Mouse (Mus musculus): ENCODE results near the gene Ehmt2. TPM values are rescaled to one million over a fixed set of nuclear protein-coding genes. Genes with fewer than 3 reads are reported as not detected.

Ehmt2 gene
- polyA plus RNA-seq, 1 experiment = 104 TPM

DNA sequence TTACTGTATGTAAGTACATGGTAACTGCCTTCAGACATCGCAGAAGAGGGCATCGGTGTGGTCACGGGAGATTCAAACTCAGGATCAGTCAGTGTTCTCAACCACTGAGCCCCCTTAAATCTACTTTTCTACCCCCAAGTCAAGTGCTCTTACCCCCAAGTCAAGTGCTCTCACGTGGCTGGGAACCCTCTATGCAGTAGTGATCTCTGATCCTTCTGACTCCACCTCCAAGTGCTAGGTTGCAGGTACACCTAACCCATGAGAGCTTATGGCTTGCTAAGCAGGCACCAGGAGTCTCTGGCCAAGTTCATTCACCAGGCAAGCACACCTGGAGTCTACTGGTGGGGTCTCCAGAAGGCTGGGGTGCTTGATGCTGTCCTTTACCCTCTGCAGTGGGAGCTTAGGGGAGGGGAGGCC is 51.3 kb downstream of the Ehmt2 start:
- H3K4me3 ChIP-seq (replicated peaks; ENCODE audit: control insufficient read depth, low read depth, low read length) = no peak overlapping the region
- H3K27ac ChIP-seq (ENCODE audit: control insufficient read depth, insufficient read depth, low read depth, low read length, poor library complexity) = no peak overlapping the region
- no peak for TF ChIP-seq CTCF (IDR thresholded peaks at IDR 0.05; ENCODE audit: control insufficient read depth, insufficient read depth, low read length)
- WGBS = 62% methylated on average over 4 of the region's 4 CpGs
- H3K4me1 ChIP-seq (ENCODE audit: control insufficient read depth, insufficient read depth, low read length) = no peaks in the 10 kb centered on the region; the same call in 1 of the 2 replicates

DNA sequence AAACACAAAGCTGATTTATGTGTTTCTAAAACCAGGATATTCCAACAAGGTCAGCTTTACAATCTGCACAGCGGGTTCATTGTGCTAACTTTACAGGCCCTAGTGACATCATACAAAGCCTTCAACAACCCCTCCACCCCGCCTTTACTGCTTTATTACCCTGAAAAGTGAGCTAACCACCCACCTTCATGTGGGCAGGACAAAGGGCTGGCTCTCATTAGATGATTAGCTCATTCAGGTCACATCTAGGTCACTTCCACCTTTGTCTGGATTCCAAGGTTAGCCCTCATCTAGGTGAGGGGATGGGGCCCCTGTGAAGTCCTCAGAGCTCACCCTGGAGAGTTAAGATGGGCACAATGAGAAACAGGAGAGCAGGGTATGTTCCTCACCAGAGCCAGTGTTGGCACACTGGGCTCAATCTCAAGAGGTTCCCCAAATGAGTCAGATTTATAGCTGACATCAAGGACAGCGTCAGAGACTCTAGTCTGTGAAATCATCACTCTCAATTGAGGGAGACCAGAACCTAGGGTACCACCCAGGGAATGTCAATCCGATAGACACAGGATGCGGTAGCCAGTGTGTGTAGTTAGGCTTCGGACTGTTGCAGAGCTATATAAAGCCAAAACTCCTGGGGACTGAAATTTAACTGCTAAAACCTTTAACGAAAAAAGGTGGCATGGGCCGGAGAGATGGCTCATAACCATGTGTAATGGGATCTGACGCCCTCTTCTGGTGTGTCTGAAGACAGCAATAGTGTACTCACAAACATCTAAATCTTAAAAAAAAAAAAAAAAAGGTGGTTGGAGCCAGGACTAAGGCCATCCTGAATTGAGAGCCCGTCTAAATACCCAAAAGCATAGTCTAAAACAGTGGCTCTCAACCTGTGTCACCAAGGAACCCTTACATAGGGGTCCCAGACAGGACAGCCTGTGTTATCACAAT is 52.5 kb downstream of the Ehmt2 start:
- Histone ChIP-seq H3K4me1 (ENCODE audit: control insufficient read depth, insufficient read depth, low read length) (no peaks in the 10 kb centered on the region; the same call in 1 of the 2 replicates), H3K27ac (ENCODE audit: control insufficient read depth, insufficient read depth, low read depth, low read length, poor library complexity) (no peak overlapping the region), H3K4me3 (replicated peaks; ENCODE audit: control insufficient read depth, low read depth, low read length) (no peak overlapping the region)
- WGBS = 37% methylated on average over 10 of the region's 10 CpGs
- TF ChIP-seq CTCF (IDR thresholded peaks at IDR 0.05; ENCODE audit: control insufficient read depth, insufficient read depth, low read length) (no peak), POLR2A (IDR thresholded peaks at IDR 0.05; ENCODE audit: borderline replicate concordance, control insufficient read depth, low read depth, low read length) (no peak)

DNA sequence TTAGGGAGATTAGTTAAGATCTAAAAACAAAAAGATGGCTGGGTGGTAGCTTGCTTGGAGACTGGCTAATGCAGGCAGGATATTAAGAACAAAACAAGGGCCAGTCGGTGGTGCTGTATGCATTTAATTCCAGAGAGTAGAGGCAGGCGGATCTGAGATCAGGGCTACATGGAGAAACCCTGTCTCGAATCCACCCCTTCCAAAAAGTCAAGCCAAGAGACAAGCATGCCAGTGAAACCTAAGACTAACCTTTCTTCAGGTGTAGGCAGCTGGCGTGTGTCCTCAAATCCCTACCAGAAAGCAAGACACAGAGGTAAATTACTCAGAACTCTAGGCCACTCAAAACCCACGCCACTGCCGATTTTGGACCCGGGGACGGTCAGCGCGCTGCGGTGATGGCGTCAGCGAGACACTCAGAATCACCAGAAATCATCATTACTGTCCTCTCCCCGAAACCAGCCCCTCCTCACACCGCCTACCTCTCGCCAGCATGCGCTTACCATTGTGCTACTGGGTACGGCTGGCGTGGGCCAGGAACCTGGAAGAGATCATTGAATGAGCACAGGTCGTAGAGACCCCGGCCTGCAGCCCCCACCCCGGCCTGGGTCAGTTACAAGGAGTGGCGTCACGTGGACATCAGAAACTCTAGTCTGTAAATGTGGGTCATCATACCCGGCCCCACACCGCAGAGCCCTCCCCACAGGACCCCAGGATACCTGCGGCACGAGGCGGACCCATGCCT is 53.5 kb downstream of the Ehmt2 start:
- Histone ChIP-seq H3K4me3 (replicated peaks; ENCODE audit: control insufficient read depth, low read depth, low read length) (peak overlapping the region; percentile 87), H3K27ac (ENCODE audit: control insufficient read depth, insufficient read depth, low read depth, low read length, poor library complexity) (peak overlapping the region; percentile 38), H3K4me1 (ENCODE audit: control insufficient read depth, insufficient read depth, low read length) (no peaks in the 10 kb centered on the region; the same call in 1 of the 2 replicates)
- WGBS = under 1% methylated on average over 29 of the region's 29 CpGs
- TF ChIP-seq POLR2A (IDR thresholded peaks at IDR 0.05; ENCODE audit: borderline replicate concordance, control insufficient read depth, low read depth, low read length) (no peak), CTCF (IDR thresholded peaks at IDR 0.05; ENCODE audit: control insufficient read depth, insufficient read depth, low read length) (no peak)

DNA sequence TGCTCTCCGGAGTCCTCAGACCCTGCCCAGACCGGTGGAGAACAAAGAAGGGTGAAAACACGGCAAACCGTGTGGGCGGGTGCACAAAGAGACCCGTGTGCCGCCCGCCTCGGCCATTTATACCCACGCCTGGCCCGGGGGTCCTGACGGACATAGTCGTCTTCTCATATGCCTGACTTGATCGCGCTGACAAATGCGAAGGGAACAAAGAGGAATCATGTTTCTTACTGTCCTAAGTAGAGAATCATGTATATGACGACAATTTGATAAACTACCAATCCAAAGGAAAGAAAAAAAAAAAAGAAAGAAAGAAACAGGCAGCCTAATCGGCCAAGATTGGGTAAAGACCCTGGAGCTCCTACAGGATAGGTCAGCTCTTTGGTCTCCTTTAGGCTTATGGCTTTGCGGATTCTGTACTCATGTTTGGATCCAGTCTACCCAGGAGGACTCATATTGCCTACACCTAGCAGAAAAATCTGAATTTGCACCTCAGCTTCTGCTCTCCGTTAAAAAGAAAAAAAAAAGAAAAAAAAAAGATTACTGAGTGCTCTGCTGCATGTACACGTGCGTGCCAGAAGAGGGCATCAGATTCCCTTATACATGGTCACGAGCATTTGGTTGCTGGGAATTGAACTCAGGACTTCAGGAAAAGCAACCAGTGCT is 54.2 kb downstream of the Ehmt2 start:
- under 1% methylated on average over 23 of the region's 23 CpGs for WGBS
- Histone ChIP-seq H3K27ac (ENCODE audit: control insufficient read depth, insufficient read depth, low read depth, low read length, poor library complexity) (peak overlapping the region; percentile 38), H3K4me3 (replicated peaks; ENCODE audit: control insufficient read depth, low read depth, low read length) (peak overlapping the region; percentile 87), H3K4me1 (ENCODE audit: control insufficient read depth, insufficient read depth, low read length) (no peaks in the 10 kb centered on the region; the same call in 1 of the 2 replicates)
- TF ChIP-seq POLR2A (IDR thresholded peaks at IDR 0.05; ENCODE audit: borderline replicate concordance, control insufficient read depth, low read depth, low read length) (peak; percentile 90), CTCF (IDR thresholded peaks at IDR 0.05; ENCODE audit: control insufficient read depth, insufficient read depth, low read length) (peak; percentile 31; the same call in 1 of the 2 replicates)

DNA sequence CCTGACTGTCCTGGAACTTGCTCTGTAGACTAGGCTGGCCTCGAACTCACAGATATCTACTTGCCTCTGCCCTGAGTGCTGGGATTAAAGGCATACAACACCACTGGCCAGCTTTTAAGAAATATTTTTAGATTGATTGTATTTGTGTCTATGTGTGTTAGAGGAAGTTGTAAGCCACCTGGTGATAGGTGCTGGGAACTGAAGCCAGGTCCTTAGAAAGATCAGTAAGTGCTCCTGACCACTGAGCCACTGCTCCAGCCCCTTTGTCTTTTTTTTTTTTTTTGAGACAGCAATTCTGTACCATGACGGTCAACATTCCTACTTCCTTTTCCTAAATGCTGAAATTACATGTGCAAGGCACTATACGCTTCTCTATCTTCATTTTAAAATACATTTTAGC is 55.0 kb downstream of the Ehmt2 start:
- Histone ChIP-seq H3K4me3 (replicated peaks; ENCODE audit: control insufficient read depth, low read depth, low read length) (no peak overlapping the region), H3K4me1 (ENCODE audit: control insufficient read depth, insufficient read depth, low read length) (no peaks in the 10 kb centered on the region; the same call in 1 of the 2 replicates), H3K27ac (ENCODE audit: control insufficient read depth, insufficient read depth, low read depth, low read length, poor library complexity) (no peak overlapping the region)
- 71% methylated on average over 3 of the region's 3 CpGs for WGBS
- TF ChIP-seq POLR2A (IDR thresholded peaks at IDR 0.05; ENCODE audit: borderline replicate concordance, control insufficient read depth, low read depth, low read length) (no peak), CTCF (IDR thresholded peaks at IDR 0.05; ENCODE audit: control insufficient read depth, insufficient read depth, low read length) (no peak)

DNA sequence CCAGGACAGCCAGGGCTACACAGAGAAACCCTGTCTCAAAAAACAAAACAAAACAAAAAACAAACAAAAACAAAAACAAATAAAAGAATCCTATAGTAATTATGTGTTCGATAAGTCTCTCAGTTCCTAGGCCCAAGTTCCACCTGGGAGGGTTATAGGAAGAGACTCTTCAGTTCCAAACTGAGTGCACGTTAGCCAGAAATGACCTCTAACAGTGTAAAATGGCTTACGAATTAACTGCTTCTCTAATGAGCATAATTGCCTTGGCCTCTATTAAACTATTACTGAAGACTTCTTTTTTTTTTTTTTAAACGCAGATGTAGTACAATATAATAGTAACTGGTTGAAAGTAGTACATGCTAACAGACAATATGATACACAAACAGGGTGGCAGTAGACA is 55.6 kb downstream of the Ehmt2 start:
- no peaks in the 10 kb centered on the region; the same call in 1 of the 2 replicates for H3K4me1 ChIP-seq (ENCODE audit: control insufficient read depth, insufficient read depth, low read length)
- no peak overlapping the region for H3K27ac ChIP-seq (ENCODE audit: control insufficient read depth, insufficient read depth, low read depth, low read length, poor library complexity)
- TF ChIP-seq POLR2A (IDR thresholded peaks at IDR 0.05; ENCODE audit: borderline replicate concordance, control insufficient read depth, low read depth, low read length) (no peak), CTCF (IDR thresholded peaks at IDR 0.05; ENCODE audit: control insufficient read depth, insufficient read depth, low read length) (no peak)
- 89% methylated on average over 4 of the region's 4 CpGs for WGBS
- no peak overlapping the region for H3K4me3 ChIP-seq (replicated peaks; ENCODE audit: control insufficient read depth, low read depth, low read length)

DNA sequence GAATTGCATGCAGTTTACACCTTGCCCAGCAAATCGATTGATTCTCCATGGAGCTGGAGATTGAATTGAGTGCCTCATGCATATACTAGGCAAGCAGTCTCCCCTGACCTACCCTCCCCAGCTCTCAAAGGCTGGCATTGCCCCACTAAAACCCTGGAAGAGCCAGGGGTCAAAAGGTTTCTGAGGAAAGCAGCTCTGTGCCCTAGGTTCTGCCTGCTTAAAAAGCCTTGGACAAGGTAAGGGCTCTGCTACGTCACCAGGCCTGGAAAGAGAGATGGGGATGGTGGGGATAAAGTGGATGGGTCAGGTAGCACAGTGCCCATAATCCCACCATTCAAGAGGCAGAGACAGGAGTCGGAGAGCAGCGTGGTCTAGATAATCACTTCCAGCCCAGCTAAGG is 56.6 kb downstream of the Ehmt2 start:
- Histone ChIP-seq H3K27ac (ENCODE audit: control insufficient read depth, insufficient read depth, low read depth, low read length, poor library complexity) (no peak overlapping the region), H3K4me3 (replicated peaks; ENCODE audit: control insufficient read depth, low read depth, low read length) (no peak overlapping the region), H3K4me1 (ENCODE audit: control insufficient read depth, insufficient read depth, low read length) (no peaks in the 10 kb centered on the region; the same call in 1 of the 2 replicates)
- TF ChIP-seq POLR2A (IDR thresholded peaks at IDR 0.05; ENCODE audit: borderline replicate concordance, control insufficient read depth, low read depth, low read length) (no peak), CTCF (IDR thresholded peaks at IDR 0.05; ENCODE audit: control insufficient read depth, insufficient read depth, low read length) (no peak)
- WGBS = 79% methylated on average over 4 of the region's 4 CpGs

DNA sequence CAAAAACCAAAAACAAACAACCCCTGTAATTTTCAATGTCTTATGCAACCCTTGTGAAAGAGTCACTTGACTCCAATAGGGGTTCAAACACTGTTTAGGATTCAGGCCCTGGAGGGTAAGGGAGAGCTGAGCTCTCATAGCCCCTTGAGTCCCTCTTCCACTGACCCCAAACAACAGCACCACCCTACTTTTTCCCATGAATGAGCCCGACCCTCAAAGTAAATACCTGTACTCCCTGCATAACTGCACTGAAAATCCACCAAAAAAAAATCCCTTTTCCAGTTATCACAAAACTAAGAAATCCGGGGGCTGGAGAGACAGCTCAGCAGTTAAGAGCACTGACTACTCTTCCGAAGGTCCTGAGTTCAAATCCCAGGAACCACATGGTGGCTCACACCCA is 57.6 kb downstream of the Ehmt2 start:
- TF ChIP-seq CTCF (IDR thresholded peaks at IDR 0.05; ENCODE audit: control insufficient read depth, insufficient read depth, low read length) (no peak), POLR2A (IDR thresholded peaks at IDR 0.05; ENCODE audit: borderline replicate concordance, control insufficient read depth, low read depth, low read length) (no peak)
- Histone ChIP-seq H3K4me1 (ENCODE audit: control insufficient read depth, insufficient read depth, low read length) (no peaks in the 10 kb centered on the region; the same call in 1 of the 2 replicates), H3K27ac (ENCODE audit: control insufficient read depth, insufficient read depth, low read depth, low read length, poor library complexity) (no peak overlapping the region), H3K4me3 (replicated peaks; ENCODE audit: control insufficient read depth, low read depth, low read length) (no peak overlapping the region)
- WGBS = 75% methylated on average over 3 of the region's 3 CpGs
